Mouse (Mus musculus) MEL (cell line): ENCODE measurements around the gene Syt1. TPM values are rescaled to one million over a fixed set of nuclear protein-coding genes. Genes with fewer than 3 reads are reported as not detected.
A peak's percentile ranks its signal among the peaks of the same experiment; 100 is the strongest.

Source experiments
- DNase-seq: peaks from one replicate; pipeline ENCODE4 v3.0.0; 2011; ENCODE audit warnings: low read depth, low spot score
- H3K27ac ChIP-seq: 2 replicates; pipeline ENCODE4 v1.5.1; 2012; ENCODE audit warnings: low read depth, mild to moderate bottlenecking, control low read depth, low read length, moderate library complexity; ENCODE audit not compliant: control insufficient read depth
- H3K27me3 ChIP-seq, 2 experiments: fragments of 150-350 bp in 1 of 2; sonication (generic) in 1 of 2; 2 replicates each; pipeline ENCODE4 v1.6.1; 2012; ENCODE audit warnings: low read length in 2 of 2, mild to moderate bottlenecking in 2 of 2, improper control_type of control experiment in 1 of 2, moderate library complexity in 1 of 2; ENCODE audit not compliant: insufficient read depth in 2 of 2, control insufficient read depth in 1 of 2
- H3K36me3 ChIP-seq, 2 experiments: 2 replicates each; pipeline ENCODE4 v1.6.1; 2012 to 2014; ENCODE audit warnings: low read length in 2 of 2, improper control_type of control experiment in 1 of 2, inconsistent platforms in 1 of 2, mild to moderate bottlenecking in 1 of 2; ENCODE audit not compliant: insufficient read depth in 2 of 2, control insufficient read depth in 1 of 2
- H3K4me1 ChIP-seq, 2 experiments: fragments of 150-350 bp in 1 of 2; sonication (generic) in 1 of 2; 2 replicates each; pipeline ENCODE4 v1.6.1; 2012; ENCODE audit warnings: low read length in 2 of 2, improper control_type of control experiment in 1 of 2, mild to moderate bottlenecking in 1 of 2; ENCODE audit not compliant: insufficient read depth in 2 of 2, control insufficient read depth in 1 of 2
- H3K4me3 ChIP-seq, 2 experiments: fragments of 150-350 bp in 1 of 2; sonication (generic) in 1 of 2; 2 replicates each; pipeline ENCODE4 v1.5.1; 2012; ENCODE audit warnings: low read depth in 2 of 2, low read length in 2 of 2, mild to moderate bottlenecking in 2 of 2, moderate library complexity in 2 of 2, control low read depth in 1 of 2, improper control_type of control experiment in 1 of 2; ENCODE audit not compliant: control insufficient read depth in 1 of 2, insufficient read depth in 1 of 2
- H3K79me2 ChIP-seq: 2 replicates; pipeline ENCODE4 v1.6.1; 2012; ENCODE audit warnings: mild to moderate bottlenecking, low read length, moderate library complexity; ENCODE audit not compliant: control insufficient read depth, poor library complexity, insufficient read depth
- H3K9ac ChIP-seq: 2 replicates; pipeline ENCODE4 v1.6.1; 2012; ENCODE audit warnings: low read depth, mild to moderate bottlenecking, control low read depth, low read length, moderate library complexity; ENCODE audit not compliant: control insufficient read depth, poor library complexity, severe bottlenecking
- H3K9me3 ChIP-seq: fragments of 150-350 bp; sonication (generic); replicated peaks from 2 replicates; pipeline ENCODE4 v1.6.1; 2012; ENCODE audit warnings: mild to moderate bottlenecking, low read length, improper control_type of control experiment, moderate library complexity; ENCODE audit not compliant: insufficient read depth
- BHLHE40 ChIP-seq: IDR thresholded peaks from 2 replicates; pipeline ENCODE4 v1.6.1; 2012; ENCODE audit warnings: low read depth, mild to moderate bottlenecking, inconsistent platforms, low read length, improper control_type of control experiment, borderline replicate concordance
- CHD1 ChIP-seq: IDR thresholded peaks from 2 replicates; pipeline ENCODE4 v1.6.1; 2012; ENCODE audit warnings: low read depth, mild to moderate bottlenecking, inconsistent platforms, low read length, improper control_type of control experiment
- CHD2 ChIP-seq: IDR thresholded peaks from 2 replicates; pipeline ENCODE4 v1.6.1; 2011; ENCODE audit warnings: low read length, improper control_type of control experiment
- CTCF ChIP-seq, 3 experiments: IDR thresholded peaks in 2 of 3; conservative IDR thresholded peaks in 1 of 3; 2 replicates each; pipeline ENCODE4 v1.5.1; 2011 to 2012; ENCODE audit warnings: low read length in 3 of 3, low read depth in 2 of 3, mild to moderate bottlenecking in 2 of 3, improper control_type of control experiment in 1 of 3, inconsistent platforms in 1 of 3, mixed read lengths in 1 of 3, moderate library complexity in 1 of 3; ENCODE audit not compliant: control insufficient read depth in 1 of 3, insufficient read depth in 1 of 3, poor library complexity in 1 of 3, severe bottlenecking in 1 of 3
- E2F4 ChIP-seq: IDR thresholded peaks from 2 replicates; pipeline ENCODE4 v1.6.1; 2011; ENCODE audit warnings: low read depth, low read length, improper control_type of control experiment, borderline replicate concordance
- ELF1 ChIP-seq: IDR thresholded peaks from 2 replicates; pipeline ENCODE4 v1.6.1; 2014; ENCODE audit warnings: low read depth, mild to moderate bottlenecking, inconsistent platforms, low read length, improper control_type of control experiment, moderate library complexity
- JUND ChIP-seq: IDR thresholded peaks from 2 replicates; pipeline ENCODE4 v1.6.1; 2011; ENCODE audit warnings: low read depth, mild to moderate bottlenecking, improper control_type of control experiment, low read length
- MAFK ChIP-seq: IDR thresholded peaks from 2 replicates; pipeline ENCODE4 v1.6.1; 2011; ENCODE audit warnings: low read depth, mild to moderate bottlenecking, low read length, improper control_type of control experiment, borderline replicate concordance
- MAZ ChIP-seq: IDR thresholded peaks from 2 replicates; pipeline ENCODE4 v1.6.1; 2012; ENCODE audit warnings: low read depth, mild to moderate bottlenecking, inconsistent platforms, low read length, improper control_type of control experiment
- NELFE ChIP-seq: IDR thresholded peaks from 2 replicates; pipeline ENCODE4 v1.6.1; 2011; ENCODE audit warnings: low read depth, low read length, improper control_type of control experiment
- POLR2A ChIP-seq, 2 experiments: IDR thresholded peaks; 2 replicates each; pipeline ENCODE4 v1.6.1; 2011 to 2012; ENCODE audit warnings: low read length in 2 of 2, mild to moderate bottlenecking in 2 of 2, control low read depth in 1 of 2, improper control_type of control experiment in 1 of 2, low read depth in 1 of 2, moderate library complexity in 1 of 2; ENCODE audit not compliant: control insufficient read depth in 1 of 2, insufficient read depth in 1 of 2, poor library complexity in 1 of 2
- POLR2AphosphoS2 ChIP-seq: IDR thresholded peaks from 2 replicates; pipeline ENCODE4 v1.6.1; 2011; ENCODE audit warnings: low read length, improper control_type of control experiment
- POLR2AphosphoS5 ChIP-seq: IDR thresholded peaks from 2 replicates; pipeline ENCODE4 v1.6.1; 2012; ENCODE audit warnings: low read depth, borderline replicate concordance, mild to moderate bottlenecking, inconsistent platforms, low read length, moderate library complexity, mixed read lengths
- RAD21 ChIP-seq: IDR thresholded peaks from 2 replicates; pipeline ENCODE4 v1.6.1; 2011; ENCODE audit warnings: mild to moderate bottlenecking, low read depth, low read length, improper control_type of control experiment
- RCOR1 ChIP-seq: IDR thresholded peaks from 2 replicates; pipeline ENCODE4 v1.6.1; 2012; ENCODE audit warnings: low read depth, mild to moderate bottlenecking, inconsistent platforms, low read length, improper control_type of control experiment
- SIN3A ChIP-seq: IDR thresholded peaks from 2 replicates; pipeline ENCODE4 v1.6.1; 2012; ENCODE audit warnings: low read length, improper control_type of control experiment, inconsistent platforms
- SMC3 ChIP-seq: IDR thresholded peaks from 2 replicates; pipeline ENCODE4 v1.6.1; 2011; ENCODE audit warnings: low read depth, low read length, improper control_type of control experiment
- TAL1 ChIP-seq: IDR thresholded peaks from 2 replicates; pipeline ENCODE4 v1.6.1; 2012; ENCODE audit warnings: mild to moderate bottlenecking, inconsistent platforms, low read length, moderate library complexity, mixed read lengths
- TBP ChIP-seq: IDR thresholded peaks from 2 replicates; pipeline ENCODE4 v1.8.0; 2011; ENCODE audit warnings: low read depth, low read length, improper control_type of control experiment
- TCF12 ChIP-seq: IDR thresholded peaks from 2 replicates; pipeline ENCODE4 v1.6.1; 2014; ENCODE audit warnings: low read depth, mild to moderate bottlenecking, inconsistent platforms, low read length, improper control_type of control experiment, moderate library complexity
- UBTF ChIP-seq: IDR thresholded peaks from 2 replicates; pipeline ENCODE4 v1.6.1; 2012; ENCODE audit warnings: low read depth, mild to moderate bottlenecking, inconsistent platforms, low read length, improper control_type of control experiment, moderate library complexity, borderline replicate concordance; ENCODE audit not compliant: insufficient read depth
- ZNF384 ChIP-seq: IDR thresholded peaks from 2 replicates; pipeline ENCODE4 v1.6.1; 2012; ENCODE audit warnings: low read depth, mild to moderate bottlenecking, inconsistent platforms, low read length, improper control_type of control experiment
- polyA plus RNA-seq, 2 experiments: library from polyadenylated mRNA; stranded (reverse) in 1 of 2; unstranded in 1 of 2; fragments of >175 nt in 1 of 2; fragments of >200 nt in 1 of 2; gene quantifications; 2 replicates each; pipeline versions ENCODE4 v1.2.1 to v1.2.4; 2012; ENCODE audit warnings: low replicate concordance in 2 of 2, low read depth in 1 of 2; ENCODE audit not compliant: insufficient read length in 2 of 2, insufficient read depth in 1 of 2, missing spikeins in 1 of 2
- total RNA-seq: library from RNA; depleted of rRNA; stranded (reverse); fragments of 300-350 nt; gene quantifications from 2 replicates; pipeline ENCODE4 v1.2.3, GENCODE M21; 2012

Syt1 gene
- total and polyA plus RNA-seq, 3 experiments: not detected

- H3K9ac ChIP-seq: no peak overlapping the region
- no peaks in the 10 kb centered on the region for H3K4me1 ChIP-seq
- no peaks in the 10 kb centered on the region; the same call in 1 of the 2 replicates for H3K9me3 ChIP-seq
- H3K27ac ChIP-seq: no peak overlapping the region
- peaks cover 0 to 1% of the 10 kb centered on the region in 2 experiments; a peak in 1 of 4 replicates for H3K27me3 ChIP-seq
- DNase-seq: no peak
- H3K36me3 ChIP-seq: no peaks in the 10 kb centered on the region; a peak in 1 of 4 replicates
- no peaks in the 10 kb centered on the region for H3K79me2 ChIP-seq
- no peak for TF ChIP-seq TAL1
- no peak for TF ChIP-seq JUND
- no peak overlapping the region for H3K4me3 ChIP-seq
Observed at GRCm38 (mm10) chr10:108600693-108601092, 410.1 kb downstream of the Syt1 start.

- no peaks in the 10 kb centered on the region for H3K79me2 ChIP-seq
- H3K9me3 ChIP-seq: no peaks in the 10 kb centered on the region; the same call in 1 of the 2 replicates
- H3K4me3 ChIP-seq: no peak overlapping the region
- peak; percentile 40 for TF ChIP-seq RAD21
- TF ChIP-seq E2F4: no peak
- no peak for TF ChIP-seq BHLHE40
- TF ChIP-seq POLR2AphosphoS2: no peak
- TF ChIP-seq CHD1: no peak
- no peak for TF ChIP-seq ELF1
- no peak for TF ChIP-seq CHD2
- no peak for TF ChIP-seq TBP
- no peak for TF ChIP-seq SIN3A
- TF ChIP-seq MAZ: no peak
- no peak for TF ChIP-seq RCOR1
- no peak for TF ChIP-seq POLR2A (IDR thresholded peaks at IDR 0.05; ENCODE audit: control insufficient read depth in 1 of 2, insufficient read depth in 1 of 2, low read depth in 1 of 2, low read length in 2 of 2, poor library complexity in 1 of 2)
- TF ChIP-seq ZNF384: no peak
- TF ChIP-seq CTCF (IDR thresholded peaks at IDR 0.05 in 2 of 3, conservative IDR thresholded peaks at IDR 0.05 in 1 of 3; ENCODE audit: control insufficient read depth in 1 of 3, insufficient read depth in 1 of 3, low read depth in 2 of 3, low read length in 3 of 3, poor library complexity in 1 of 3, severe bottlenecking in 1 of 3): peak in 2 of 3 experiments; percentile 46 to 59; a peak in 4 of 6 replicates
- no peak for TF ChIP-seq NELFE
- TF ChIP-seq POLR2AphosphoS5: no peak
- peak; percentile 34 for TF ChIP-seq SMC3
- TF ChIP-seq UBTF: no peak
- TF ChIP-seq TCF12: no peak
- no peak for TF ChIP-seq MAFK
- H3K4me1 ChIP-seq: no peaks in the 10 kb centered on the region
- peak; percentile 37 for DNase-seq
- no peaks in the 10 kb centered on the region; a peak in 1 of 4 replicates for H3K36me3 ChIP-seq
- no peaks in the 10 kb centered on the region for H3K27me3 ChIP-seq
- no peak overlapping the region for H3K27ac ChIP-seq
- no peak overlapping the region for H3K9ac ChIP-seq
Observed at GRCm38 (mm10) chr10:108597385-108597784, 413.4 kb downstream of the Syt1 start.
